Comparison of ENCODE assay signal across 24 mouse cellular contexts in genomic region chr2:71013521-71013920, GRCm38 (mm10). TPM values are rescaled to one million over a fixed set of nuclear protein-coding genes. Genes with fewer than 3 reads are reported as not detected.
DNase-seq lines count a peak whose midpoint lies in the region; ATAC-seq and TF ChIP-seq lines count a peak whose summit lies in the region.
"Had no signal": no experiment of that assay in that cellular context is flagged by ENCODE, and none has a peak within 500 bp of the region (broad histone marks: within the 10 kb centered on the region; RNA-seq: fewer than 3 reads in every experiment).

No protein-coding gene starts in this region.

- H3K4me2 ChIP-seq in liver, embryonic 11.5 days, result no peak overlapping the region
- H3K4me2 ChIP-seq in liver, postnatal 0 days (ENCODE audit: low read depth, low read length), result no peak overlapping the region
- H3K4me2 ChIP-seq: embryonic facial prominence, embryonic 12.5 days; forebrain, embryonic 13.5 days; forebrain, embryonic 15.5 days had no signal

- 90% methylated on average over 7 of the region's 7 CpGs for WGBS in liver, embryonic 11.5 days
- WGBS in liver, postnatal 0 days (ENCODE audit: insufficient replicate concordance), result 89% methylated on average over 7 of the region's 7 CpGs
- 91% methylated on average over 7 of the region's 7 CpGs for WGBS in lung, adult 2 months

- TF ChIP-seq POLR2A in lung, adult 2 months (IDR thresholded peaks at IDR 0.05; ENCODE audit: borderline replicate concordance, extremely low read depth, low read depth, low read length), result no peak

- no peaks in the 10 kb centered on the region for H3K36me3 ChIP-seq in liver, embryonic 11.5 days (ENCODE audit: control insufficient read depth, insufficient read depth, low read length)
- H3K36me3 ChIP-seq in liver, postnatal 0 days (replicated peaks; ENCODE audit: insufficient read depth, low read length), result 0 out of 2 replicates have a peak, but pooled peaks cover 6% of the 10 kb centered on the region
- H3K36me3 ChIP-seq: embryonic facial prominence, embryonic 10.5 days; embryonic facial prominence, embryonic 12.5 days; forebrain, embryonic 15.5 days had no signal

- H3K4me3 ChIP-seq in liver, embryonic 11.5 days (ENCODE audit: low read depth, low read length), result no peak overlapping the region
- no peak overlapping the region for H3K4me3 ChIP-seq in liver, postnatal 0 days (ENCODE audit: low read depth, low read length)
- H3K4me3 ChIP-seq in lung, adult 2 months (replicated peaks; ENCODE audit: extremely low read depth, low read depth, low read length), result no peak overlapping the region
- H3K4me3 ChIP-seq: embryonic facial prominence, embryonic 10.5 days; embryonic facial prominence, embryonic 12.5 days; forebrain, embryonic 13.5 days; forebrain, embryonic 15.5 days had no signal

- no peak overlapping the region for H3K9ac ChIP-seq in liver, embryonic 11.5 days (ENCODE audit: low read depth, low read length)
- H3K9ac ChIP-seq in liver, postnatal 0 days (replicated peaks), result no peak overlapping the region
- H3K9ac ChIP-seq: embryonic facial prominence, embryonic 12.5 days; forebrain, embryonic 13.5 days; forebrain, embryonic 15.5 days; forebrain, postnatal 0 days had no signal

- H3K27me3 ChIP-seq in liver, embryonic 11.5 days (replicated peaks; ENCODE audit: control insufficient read depth, insufficient read depth, low read length), result no peaks in the 10 kb centered on the region
- H3K27me3 ChIP-seq in liver, postnatal 0 days (ENCODE audit: insufficient read depth, low read length), result no peaks in the 10 kb centered on the region
- H3K27me3 ChIP-seq: CH12.LX; embryonic facial prominence, embryonic 12.5 days; forebrain, embryonic 13.5 days; forebrain, embryonic 15.5 days; Patski had no signal

- H3K4me1 ChIP-seq in liver, embryonic 11.5 days (replicated peaks; ENCODE audit: control insufficient read depth, insufficient read depth, low read length), result no peaks in the 10 kb centered on the region
- no peaks in the 10 kb centered on the region for H3K4me1 ChIP-seq in liver, postnatal 0 days (ENCODE audit: insufficient read depth)
- no peaks in the 10 kb centered on the region for H3K4me1 ChIP-seq in lung, adult 2 months (ENCODE audit: control insufficient read depth, insufficient read depth, low read length)
- H3K4me1 ChIP-seq: embryonic facial prominence, embryonic 12.5 days; forebrain, embryonic 13.5 days; forebrain, embryonic 15.5 days had no signal

- H3K27ac ChIP-seq in liver, embryonic 11.5 days (ENCODE audit: low read depth, low read length), result no peak overlapping the region
- H3K27ac ChIP-seq in liver, postnatal 0 days (ENCODE audit: low read depth), result no peak overlapping the region
- H3K27ac ChIP-seq: embryonic facial prominence, embryonic 10.5 days; embryonic facial prominence, embryonic 12.5 days; forebrain, embryonic 13.5 days; forebrain, embryonic 15.5 days had no signal

- peak; percentile 79 to 85 for DNase-seq in adrenal gland, adult (ENCODE audit: inconsistent age in 2 of 2, low spot score in 1 of 2)
- DNase-seq in adrenal gland, postnatal 4 days (ENCODE audit: low spot score in 2 of 2), result no peak
- DNase-seq in liver, embryonic 11.5 days (ENCODE audit: low spot score), result peak; percentile 27
- no peak for DNase-seq in liver, postnatal 0 days
- peak; percentile 56 for DNase-seq in adrenal gland, postnatal 14 days
- peak; percentile 69 to 70 for DNase-seq in adrenal gland, postnatal 36 days
- no peak for DNase-seq in left cerebral cortex, adult 18-20 months (ENCODE audit: low spot score in 2 of 2)
- DNase-seq in lung, adult 2 months, result no peak
- DNase-seq: B cell, adult 2 months; cerebellum, adult 11 months; cerebellum, adult 18-20 months; cerebellum, adult 9-10 months; cerebellum, postnatal 10 days; cerebellum, postnatal 25 days; forebrain, postnatal 0 days had no signal

- no peak for ATAC-seq in liver, embryonic 11.5 days (replicated peaks; ENCODE audit: low FRiP score)
- no peak for ATAC-seq in liver, postnatal 0 days
- ATAC-seq: activated CD4-positive, CD25-positive, alpha-beta regulatory T cell, adult 4 months; CD4-positive, CD25-positive, alpha-beta regulatory T cell, adult 4 months; forebrain, embryonic 13.5 days; forebrain, embryonic 15.5 days; forebrain, postnatal 0 days; Patski had no signal

- TF ChIP-seq CTCF in liver, postnatal 0 days (IDR thresholded peaks at IDR 0.05; ENCODE audit: low read depth), result no peak
- no peak for TF ChIP-seq CTCF in lung, adult 2 months (IDR thresholded peaks at IDR 0.05; ENCODE audit: insufficient read depth, low read length)

- no peaks in the 10 kb centered on the region for H3K9me3 ChIP-seq in liver, embryonic 11.5 days (ENCODE audit: control insufficient read depth, low read length)
- H3K9me3 ChIP-seq in liver, postnatal 0 days (ENCODE audit: low read length), result peaks cover 6% of the 10 kb centered on the region; the same call in 1 of the 2 replicates
- H3K9me3 ChIP-seq: embryonic facial prominence, embryonic 10.5 days; embryonic facial prominence, embryonic 12.5 days; forebrain, embryonic 13.5 days; forebrain, embryonic 15.5 days; G1E had no signal

- TF ChIP-seq EP300 in liver, postnatal 0 days (IDR thresholded peaks at IDR 0.05; ENCODE audit: low read depth), result no peak

RNA-seq across cellular contexts. Expression of gene Dcaf17, which starts 41.6 kb away (rescaled TPM):
- total RNA-seq in adrenal gland, postnatal 4 days (2021), result 10 to 100 TPM; 17.6 TPM
- 34.6 and 39.0 TPM in 2 replicates for polyA plus RNA-seq in liver, embryonic 11.5 days (2014; fragmentation: Nextera tagmentation; extraction: Ambion mirVana)
- polyA plus RNA-seq in liver, postnatal 0 days (2015; fragmentation: Nextera tagmentation; extraction: Ambion mirVana), result 10.8 and 11.8 TPM in 2 replicates
- 15.6 and 15.7 TPM in 2 replicates for total RNA-seq in adrenal gland, postnatal 14 days (2021)
- 10 to 100 TPM; 12.2 to 15.4 TPM for total RNA-seq in adrenal gland, postnatal 36 days (2021)
- total RNA-seq in left cerebral cortex, adult 18-20 months (2021), result 10 to 100 TPM; 11.5 to 16.0 TPM
- polyA plus RNA-seq in lung, adult 2 months (2012; rRNA removed), result 4.4 and 4.8 TPM in 2 replicates

RNA-seq across cellular contexts. Expression of gene Mettl8, which starts 41.9 kb away (rescaled TPM):
- total RNA-seq in adrenal gland, postnatal 4 days (2021), result 10 to 100 TPM; 15.7 to 17.9 TPM
- 21.9 and 24.1 TPM in 2 replicates for polyA plus RNA-seq in liver, embryonic 11.5 days (2014; fragmentation: Nextera tagmentation; extraction: Ambion mirVana)
- polyA plus RNA-seq in liver, postnatal 0 days (2015; fragmentation: Nextera tagmentation; extraction: Ambion mirVana), result 3.8 and 4.0 TPM in 2 replicates
- 11.6 and 13.0 TPM in 2 replicates for total RNA-seq in adrenal gland, postnatal 14 days (2021)
- 10 to 100 TPM; 11.3 to 16.6 TPM for total RNA-seq in adrenal gland, postnatal 36 days (2021)
- 10 to 100 TPM; 14.5 to 15.6 TPM for total RNA-seq in left cerebral cortex, adult 18-20 months (2021)
- 2.9 and 6.1 TPM in 2 replicates for polyA plus RNA-seq in lung, adult 2 months (2012; rRNA removed)

Comparison
In these comparisons a context has a peak if more than half of its experiments do, and no peak if none do; other contexts are left out.
1. DNase-seq: peak in adrenal gland, adult (2 of 2), liver, embryonic 11.5 days (single experiment), adrenal gland, postnatal 14 days (single experiment) and adrenal gland, postnatal 36 days (2 of 2); none in adrenal gland, postnatal 4 days (0 of 2), liver, postnatal 0 days (single experiment), left cerebral cortex, adult 18-20 months (0 of 2) and lung, adult 2 months (single experiment).